Mouse (Mus musculus) limb, embryonic 14.5 days (tissue): Measurements from ENCODE around the gene Prkaca. TPM values are rescaled to one million over a fixed set of nuclear protein-coding genes. Genes with fewer than 3 reads are reported as not detected.

Experiments used
- ATAC-seq: fragments of 200-750 bp; cut with Nextera tagmentation; 2 replicates; pipeline ENCODE4 v1.8.0; 2017; ENCODE audit warnings: low read depth, moderate number of reproducible peaks, moderate TSS enrichment; ENCODE audit not compliant: low FRiP score
- DNase-seq: peaks from one replicate; pipeline ENCODE4 v3.0.0-alpha.2; 2015; ENCODE audit warnings: low spot score
- H3K27ac ChIP-seq: fragments of 300-500 bp; sonication (generic); replicated peaks from 2 replicates; pipeline ENCODE4 v1.5.1; 2014; ENCODE audit warnings: low read depth, mild to moderate bottlenecking, low read length, moderate library complexity, mixed read lengths
- H3K27me3 ChIP-seq: fragments of 300-500 bp; sonication (generic); 2 replicates; pipeline ENCODE4 v1.6.1; 2014; ENCODE audit warnings: low read length, mixed read lengths; ENCODE audit not compliant: control insufficient read depth, insufficient read depth
- H3K36me3 ChIP-seq: fragments of 300-500 bp; sonication (generic); 2 replicates; pipeline ENCODE4 v1.6.1; 2014; ENCODE audit warnings: mild to moderate bottlenecking, low read length, moderate library complexity, mixed read lengths; ENCODE audit not compliant: control insufficient read depth, insufficient read depth
- H3K4me1 ChIP-seq: fragments of 300-500 bp; sonication (generic); 2 replicates; pipeline ENCODE4 v1.6.1; 2014; ENCODE audit warnings: antibody characterized with exemption, low read length, mixed read lengths; ENCODE audit not compliant: control insufficient read depth, insufficient read depth
- H3K4me2 ChIP-seq: fragments of 300-500 bp; sonication (generic); replicated peaks from 2 replicates; pipeline ENCODE4 v1.6.1; 2014; ENCODE audit warnings: low read depth, mild to moderate bottlenecking, low read length, moderate library complexity; ENCODE audit not compliant: severe bottlenecking
- H3K4me3 ChIP-seq: fragments of 300-500 bp; sonication (generic); replicated peaks from 2 replicates; pipeline ENCODE4 v1.5.1; 2014; ENCODE audit warnings: low read length
- H3K9ac ChIP-seq: fragments of 300-500 bp; sonication (generic); 2 replicates; pipeline ENCODE4 v1.6.1; 2014; ENCODE audit warnings: mild to moderate bottlenecking, low read depth, low read length, moderate library complexity; ENCODE audit not compliant: severe bottlenecking
- H3K9me3 ChIP-seq: fragments of 300-500 bp; sonication (generic); 2 replicates; pipeline ENCODE4 v1.6.1; 2016; ENCODE audit warnings: low read length; ENCODE audit not compliant: control insufficient read depth
- POLR2A ChIP-seq: fragments of 200-500 bp; IDR thresholded peaks from 2 replicates; pipeline ENCODE4 v1.8.0; 2012; ENCODE audit warnings: inconsistent platforms, mild to moderate bottlenecking, moderate library complexity, borderline replicate concordance; ENCODE audit not compliant: insufficient read depth, insufficient read length; ENCODE audit errors: extremely low read depth
- WGBS: fragments of 180-500 bp; shearing (Covaris S2); extraction: QIAGEN DNeasy Blood & Tissue Kit; methylation state at CpG from one replicate; pipeline ENCODE4 v1.1.7; 2014; 5-methylcytosine and 5-hydroxymethylcytosine counted together
- microRNA counts: library from miRNA; unstranded; fragments of <30 nt; microRNA quantifications from one replicate; lab custom pipeline; 2016
- microRNA-seq: library from miRNA; unstranded; fragments of <30 nt; microRNA quantifications from one replicate; pipeline ENCODE4, GENCODE M21; 2016
- polyA plus RNA-seq, 2 experiments: library from polyadenylated mRNA; depleted of rRNA in 1 of 2; stranded (reverse) in 1 of 2; unstranded in 1 of 2; fragments of >200 nt; fragmentation: Nextera tagmentation in 1 of 2; extraction: Ambion mirVana in 1 of 2; gene quantifications; 2 replicates each; pipeline versions ENCODE4 v1.2.1 to v1.2.3; 2012 to 2014

The Prkaca gene
- polyA plus RNA-seq, 2 experiments: 132 to 158 TPM

DNA sequence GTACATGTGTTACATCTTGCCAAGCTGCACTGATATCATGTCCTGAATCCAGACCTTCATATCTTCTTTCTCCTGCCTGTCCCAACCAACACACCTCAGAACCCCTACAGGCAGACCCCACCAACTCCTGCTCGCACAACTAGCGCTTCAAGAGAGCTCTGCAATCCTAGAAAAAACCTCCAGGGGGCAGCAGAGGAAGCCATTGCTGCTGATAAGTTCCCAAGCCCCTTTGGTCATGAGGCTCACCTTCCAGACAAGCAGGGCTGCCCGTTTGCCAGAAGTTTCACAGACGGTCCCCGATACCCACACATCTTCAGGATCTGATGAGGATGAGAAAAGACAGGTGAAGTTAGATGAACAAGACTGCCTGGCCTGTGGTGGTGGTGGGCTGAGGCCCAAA, 66.3 kb downstream of the Prkaca start:
- TF ChIP-seq POLR2A: no peak
- Histone ChIP-seq H3K4me2 (no peak overlapping the region), H3K27me3 (peaks cover 33% of the 10 kb centered on the region), H3K4me1 (peaks cover 8% of the 10 kb centered on the region; the same call in 1 of the 2 replicates), H3K9me3 (no peaks in the 10 kb centered on the region), H3K4me3 (no peak overlapping the region), H3K27ac (no peak overlapping the region), H3K9ac (no peak overlapping the region), H3K36me3 (no peaks in the 10 kb centered on the region)
- peak; percentile 31; the same call in 1 of the 2 replicates for ATAC-seq
- peak; percentile 93 for DNase-seq
- WGBS: 5% methylated on average over 5 of the region's 5 CpGs

DNA sequence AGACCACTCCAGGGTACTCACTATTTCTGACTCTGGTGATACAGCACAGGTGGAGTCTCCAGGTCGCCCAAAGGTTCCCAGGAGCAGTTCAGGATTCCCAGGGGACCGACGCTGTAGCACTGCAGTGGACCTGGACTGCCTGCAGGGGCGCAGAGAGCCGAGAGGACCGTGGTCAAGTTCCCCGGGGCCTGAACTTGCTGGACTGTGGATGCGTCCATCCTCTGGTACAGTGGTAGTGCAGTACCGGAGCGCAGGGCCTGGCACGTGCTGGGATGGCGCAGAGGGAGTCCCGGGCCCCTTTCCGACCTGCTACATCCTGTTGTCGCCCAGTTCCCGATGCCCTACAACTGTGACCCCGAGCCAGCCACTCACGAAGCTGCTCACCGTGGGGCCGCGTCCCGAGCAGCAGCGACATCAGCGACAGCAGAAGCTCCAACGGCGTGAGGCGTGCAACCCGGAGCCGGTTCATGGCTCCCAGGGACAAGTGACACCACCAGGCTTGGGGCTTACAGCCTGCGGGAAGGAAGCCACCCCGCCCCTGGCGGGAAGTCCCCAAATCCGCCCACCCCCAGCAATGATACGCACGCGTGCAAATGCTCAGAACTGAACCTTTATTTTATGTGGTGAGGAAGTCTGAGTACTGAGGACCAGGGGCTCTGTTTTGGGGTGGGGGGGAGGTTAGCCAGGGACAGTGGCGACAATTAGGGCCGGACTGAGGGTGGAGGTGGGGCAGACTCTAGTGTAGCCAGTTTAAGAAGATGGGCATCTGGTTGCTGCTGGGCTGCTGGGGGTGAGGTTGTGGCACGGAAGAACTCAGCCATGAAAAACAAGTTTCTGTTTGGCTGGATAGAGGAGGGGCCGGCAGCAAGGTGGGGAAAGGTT, 69.5 kb downstream of the Prkaca start, which contains the start of gene Il27ra:
Gene Il27ra (minus strand): TSS at position 524 of the 882 bp plus-strand sequence.
- DNase-seq: peak; percentile 64
- H3K4me3 ChIP-seq: peak within 1 kb of the TSS; percentile 32
- H3K4me1 ChIP-seq: peaks cover 8% of the 10 kb centered on the region; the same call in 1 of the 2 replicates
- H3K27ac ChIP-seq: no peak within 1 kb of the TSS
- peak; percentile 59; the same call in 1 of the 2 replicates for ATAC-seq
- peak within 1 kb of the TSS; percentile 38 for H3K9ac ChIP-seq
- peaks cover 48% of the 10 kb centered on the region for H3K27me3 ChIP-seq
- 5% methylated on average over 35 of the region's 40 CpGs for WGBS
- no peaks in the 10 kb centered on the region for H3K36me3 ChIP-seq
- TF ChIP-seq POLR2A: no peak
- no peaks in the 10 kb centered on the region for H3K9me3 ChIP-seq
- peak within 1 kb of the TSS; percentile 54 for H3K4me2 ChIP-seq

DNA sequence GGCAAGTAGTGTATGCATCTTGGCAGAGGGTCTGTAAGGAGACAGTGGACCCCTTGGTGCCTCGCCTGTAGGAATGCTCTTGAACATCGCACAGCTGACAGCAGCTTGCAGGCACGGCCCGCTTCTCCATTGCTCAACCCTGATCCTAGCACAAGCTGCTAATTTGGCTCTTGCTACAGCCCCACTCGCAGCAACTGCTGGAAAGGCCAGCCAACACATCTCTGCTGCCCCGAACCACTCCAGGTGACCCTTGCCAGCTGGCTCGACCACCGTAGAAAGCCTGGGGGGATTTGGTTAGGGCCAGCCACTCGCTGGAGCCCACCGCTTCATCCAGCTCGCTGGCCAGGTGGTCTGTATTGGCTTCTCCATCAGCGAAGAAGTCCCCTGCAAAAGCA, 70.2 kb downstream of the Prkaca start:
- DNase-seq (no peak), ATAC-seq (no peak)
- Histone ChIP-seq H3K4me2 (peak overlapping the region; percentile 54; the same call in 1 of the 2 replicates), H3K4me1 (peaks cover 8% of the 10 kb centered on the region), H3K36me3 (no peaks in the 10 kb centered on the region), H3K27ac (no peak overlapping the region), H3K9me3 (no peaks in the 10 kb centered on the region), H3K9ac (no peak overlapping the region), H3K4me3 (no peak overlapping the region), H3K27me3 (peaks cover 48% of the 10 kb centered on the region)
- WGBS: 25% methylated on average over 12 of the region's 12 CpGs
- TF ChIP-seq POLR2A: no peak

DNA sequence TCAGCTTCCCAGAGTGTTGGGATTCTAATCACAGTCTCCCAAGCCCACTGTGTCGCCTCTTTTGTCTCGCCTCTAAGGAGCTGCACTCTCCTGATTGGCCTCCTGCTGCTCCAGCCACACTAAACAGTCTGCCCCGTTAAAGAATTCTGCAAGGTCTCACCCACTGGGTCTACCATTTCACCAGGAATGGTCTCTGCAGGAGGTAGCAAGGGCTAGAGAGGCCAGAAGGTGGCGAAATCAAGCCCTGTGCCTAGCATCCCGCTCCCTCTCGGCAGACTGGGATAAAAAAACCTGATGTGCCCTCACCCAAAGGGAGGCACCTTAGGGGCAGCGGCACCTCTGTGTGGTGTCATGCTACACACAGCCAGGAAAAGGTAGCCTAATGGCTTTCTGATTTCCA, 71.3 kb downstream of the Prkaca start:
- DNase-seq (no peak), ATAC-seq (no peak)
- no peak overlapping the region for H3K4me3 ChIP-seq
- H3K27ac ChIP-seq: no peak overlapping the region
- no peak for TF ChIP-seq POLR2A
- H3K4me1 ChIP-seq: peaks cover 8% of the 10 kb centered on the region
- H3K36me3 ChIP-seq: no peaks in the 10 kb centered on the region
- peaks cover 48% of the 10 kb centered on the region for H3K27me3 ChIP-seq
- WGBS: 5% methylated on average over 7 of the region's 7 CpGs
- no peak overlapping the region for H3K9ac ChIP-seq
- H3K4me2 ChIP-seq: no peak overlapping the region
- H3K9me3 ChIP-seq: no peaks in the 10 kb centered on the region

DNA sequence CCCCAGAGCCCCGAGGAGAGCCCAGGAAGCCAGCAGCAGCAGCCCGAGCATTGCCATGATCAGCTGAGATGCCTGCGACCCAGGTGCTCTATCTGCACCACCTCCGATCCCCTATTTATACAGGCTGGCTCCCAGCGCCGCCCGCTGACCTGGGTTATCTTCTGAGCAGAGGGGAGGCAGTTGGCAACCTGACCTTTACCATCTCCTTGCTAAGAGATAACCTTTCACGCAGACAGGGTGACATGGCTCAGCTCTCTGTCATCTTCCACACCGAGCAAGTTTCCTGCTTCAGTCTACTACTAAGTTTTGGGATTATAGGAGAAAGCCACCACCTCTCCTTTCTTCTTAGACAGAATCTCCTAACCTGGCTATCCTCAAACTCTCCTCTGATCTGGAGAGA, 72.1 kb downstream of the Prkaca start, which contains the start of gene Rln3:
Gene Rln3 (minus strand): TSS at position 101 of the 400 bp plus-strand sequence.
- H3K4me2 ChIP-seq: no peak within 1 kb of the TSS
- H3K4me3 ChIP-seq: no peak within 1 kb of the TSS
- no peaks in the 10 kb centered on the region for H3K36me3 ChIP-seq
- no peak for TF ChIP-seq POLR2A
- H3K9ac ChIP-seq: no peak within 1 kb of the TSS; the same call in 1 of the 2 replicates
- DNase-seq: no peak
- 8% methylated on average over 9 of the region's 9 CpGs for WGBS
- no peak within 1 kb of the TSS for H3K27ac ChIP-seq
- ATAC-seq: no peak
- H3K4me1 ChIP-seq: peaks cover 8% of the 10 kb centered on the region
- peaks cover 48% of the 10 kb centered on the region for H3K27me3 ChIP-seq
- H3K9me3 ChIP-seq: no peaks in the 10 kb centered on the region

MicroRNA genes within 50 kb of the gene (microRNA counts, 519-probe panel; counts per million panel counts)
- not detected for microRNA mmu-miR-1199 (lab: Ali Mortazavi, UCI)

Small RNA genes within 50 kb of the gene (microRNA-seq; reads per million reads assigned to microRNA genes)
- gene Gm44330: not detected
- not detected for gene Gm44450
- gene Mir1199: not detected
- gene Mir8111: 0.69 reads per million

Other genes with a start within 250 kb of the Prkaca start
- 70.1 and 76.9 TPM in 2 replicates for gene Adgre5, start 231.7 kb upstream of the Prkaca start, polyA plus RNA-seq (2012; rRNA removed)
- gene Adgre5, start 231.7 kb upstream of the Prkaca start, polyA plus RNA-seq (2014; fragmentation: Nextera tagmentation; extraction: Ambion mirVana): 45.2 and 50.4 TPM in 2 replicates
- 123 and 177 TPM in 2 replicates for gene Adgrl1, start 72.9 kb upstream of the Prkaca start, polyA plus RNA-seq (2012; rRNA removed)
- gene Adgrl1, start 72.9 kb upstream of the Prkaca start, polyA plus RNA-seq (2014; fragmentation: Nextera tagmentation; extraction: Ambion mirVana): 38.5 and 45.3 TPM in 2 replicates
- gene Gm10644, start 17.8 kb upstream of the Prkaca start, polyA plus RNA-seq (2012; rRNA removed): 0.63 and 0.69 TPM in 2 replicates
- gene Gm10644, start 17.8 kb upstream of the Prkaca start, polyA plus RNA-seq (2014; fragmentation: Nextera tagmentation; extraction: Ambion mirVana): 0.48 and 0.53 TPM in 2 replicates
- 70.4 and 76.2 TPM in 2 replicates for gene Asf1b, start 17.5 kb upstream of the Prkaca start, polyA plus RNA-seq (2012; rRNA removed)
- 56.0 and 61.2 TPM in 2 replicates for gene Asf1b, start 17.5 kb upstream of the Prkaca start, polyA plus RNA-seq (2014; fragmentation: Nextera tagmentation; extraction: Ambion mirVana)
- 99.8 and 111 TPM in 2 replicates for gene Samd1, start 24.7 kb downstream of the Prkaca start, polyA plus RNA-seq (2012; rRNA removed)
- 17.2 and 17.4 TPM in 2 replicates for gene Samd1, start 24.7 kb downstream of the Prkaca start, polyA plus RNA-seq (2014; fragmentation: Nextera tagmentation; extraction: Ambion mirVana)
- gene 1700067K01Rik, start 28.5 kb downstream of the Prkaca start, polyA plus RNA-seq (2012; rRNA removed): 0.72 and 0.73 TPM in 2 replicates
- gene 1700067K01Rik, start 28.5 kb downstream of the Prkaca start, polyA plus RNA-seq (2014; fragmentation: Nextera tagmentation; extraction: Ambion mirVana): 1.6 and 2.3 TPM in 2 replicates
- gene 2210011C24Rik, start 39.2 kb downstream of the Prkaca start, polyA plus RNA-seq (2012; rRNA removed): 0.35 and 1.1 TPM in 2 replicates
- 0.44 and 2.0 TPM in 2 replicates for gene 2210011C24Rik, start 39.2 kb downstream of the Prkaca start, polyA plus RNA-seq (2014; fragmentation: Nextera tagmentation; extraction: Ambion mirVana)
- 4.5 and 8.6 TPM in 2 replicates for gene Palm3, start 48.5 kb downstream of the Prkaca start, polyA plus RNA-seq (2012; rRNA removed)
- gene Palm3, start 48.5 kb downstream of the Prkaca start, polyA plus RNA-seq (2014; fragmentation: Nextera tagmentation; extraction: Ambion mirVana): 3.0 and 4.6 TPM in 2 replicates
- gene Il27ra, start 69.6 kb downstream of the Prkaca start, polyA plus RNA-seq (2012; rRNA removed): 2.1 and 2.3 TPM in 2 replicates
- 0.78 and 0.79 TPM in 2 replicates for gene Il27ra, start 69.6 kb downstream of the Prkaca start, polyA plus RNA-seq (2014; fragmentation: Nextera tagmentation; extraction: Ambion mirVana)
- not detected in 2 replicates for gene Rln3, start 72.0 kb downstream of the Prkaca start, polyA plus RNA-seq (2012; rRNA removed)
- not detected in 2 replicates for gene Rln3, start 72.0 kb downstream of the Prkaca start, polyA plus RNA-seq (2014; fragmentation: Nextera tagmentation; extraction: Ambion mirVana)
- 2.2 and 2.6 TPM in 2 replicates for gene Gm10643, start 92.1 kb downstream of the Prkaca start, polyA plus RNA-seq (2012; rRNA removed)
- gene Gm10643, start 92.1 kb downstream of the Prkaca start, polyA plus RNA-seq (2014; fragmentation: Nextera tagmentation; extraction: Ambion mirVana): 2.0 and 2.1 TPM in 2 replicates
- 30.4 and 39.4 TPM in 2 replicates for gene Rfx1, start 93.8 kb downstream of the Prkaca start, polyA plus RNA-seq (2012; rRNA removed)
- 9.8 and 12.8 TPM in 2 replicates for gene Rfx1, start 93.8 kb downstream of the Prkaca start, polyA plus RNA-seq (2014; fragmentation: Nextera tagmentation; extraction: Ambion mirVana)
- 79.5 and 103 TPM in 2 replicates for gene Dcaf15, start 131.8 kb downstream of the Prkaca start, polyA plus RNA-seq (2012; rRNA removed)
- gene Dcaf15, start 131.8 kb downstream of the Prkaca start, polyA plus RNA-seq (2014; fragmentation: Nextera tagmentation; extraction: Ambion mirVana): 8.7 and 11.5 TPM in 2 replicates
- gene Podnl1, start 153.0 kb downstream of the Prkaca start, polyA plus RNA-seq (2012; rRNA removed): 4.9 and 6.7 TPM in 2 replicates
- 1.3 and 1.5 TPM in 2 replicates for gene Podnl1, start 153.0 kb downstream of the Prkaca start, polyA plus RNA-seq (2014; fragmentation: Nextera tagmentation; extraction: Ambion mirVana)
- 30.9 and 34.3 TPM in 2 replicates for gene Cc2d1a, start 174.9 kb downstream of the Prkaca start, polyA plus RNA-seq (2012; rRNA removed)
- 21.6 and 22.9 TPM in 2 replicates for gene Cc2d1a, start 174.9 kb downstream of the Prkaca start, polyA plus RNA-seq (2014; fragmentation: Nextera tagmentation; extraction: Ambion mirVana)
- 1.7 TPM in 2 replicates for gene 4930432K21Rik, start 175.0 kb downstream of the Prkaca start, polyA plus RNA-seq (2012; rRNA removed)
- gene 4930432K21Rik, start 175.0 kb downstream of the Prkaca start, polyA plus RNA-seq (2014; fragmentation: Nextera tagmentation; extraction: Ambion mirVana): 0.44 and 0.72 TPM in 2 replicates
- gene Nanos3, start 212.2 kb downstream of the Prkaca start, polyA plus RNA-seq (2012; rRNA removed): 3.0 and 4.8 TPM in 2 replicates
- gene Nanos3, start 212.2 kb downstream of the Prkaca start, polyA plus RNA-seq (2014; fragmentation: Nextera tagmentation; extraction: Ambion mirVana): 5.4 and 5.8 TPM in 2 replicates